ENCODE assay signal across 9 mouse cellular contexts in genomic region chr1:133088196-133088595, GRCm38 (mm10).
"Had no signal": no experiment of that assay in that cellular context is flagged by ENCODE, and none has a peak within 500 bp of the region (broad histone marks: within the 10 kb centered on the region; RNA-seq: fewer than 3 reads in every experiment).

No protein-coding gene starts in this region.

- H3K27ac ChIP-seq: midbrain, embryonic 15.5 days; neural tube, embryonic 15.5 days had no signal

- H3K4me2 ChIP-seq: lung, embryonic 14.5 days; midbrain, embryonic 11.5 days; midbrain, embryonic 13.5 days; midbrain, embryonic 15.5 days; neural tube, embryonic 13.5 days; neural tube, embryonic 15.5 days had no signal

- H3K9me3 ChIP-seq: midbrain, embryonic 13.5 days; midbrain, embryonic 15.5 days; neural tube, embryonic 13.5 days; neural tube, embryonic 15.5 days had no signal

- H3K27me3 ChIP-seq: midbrain, embryonic 13.5 days; midbrain, embryonic 15.5 days; neural tube, embryonic 13.5 days; neural tube, embryonic 15.5 days had no signal

- DNase-seq: right cerebral cortex, postnatal 25 days; thymus, adult 18-20 months had no signal

- H3K9ac ChIP-seq: lung, embryonic 14.5 days; midbrain, embryonic 13.5 days; midbrain, embryonic 15.5 days; neural tube, embryonic 13.5 days; neural tube, embryonic 15.5 days had no signal

- H3K4me3 ChIP-seq: midbrain, embryonic 13.5 days; midbrain, embryonic 15.5 days; myocyte; neural tube, embryonic 13.5 days; neural tube, embryonic 15.5 days had no signal

- H3K4me1 ChIP-seq: midbrain, embryonic 15.5 days had no signal
